Mouse (Mus musculus) liver, embryonic 11.5 days (tissue): Measurements from ENCODE around the gene Slc35g3. TPM values are rescaled to one million over a fixed set of nuclear protein-coding genes. Genes with fewer than 3 reads are reported as not detected.
A peak's percentile ranks its signal among the peaks of the same experiment; 100 is the strongest.

Source experiments
- ATAC-seq: fragments of 200-750 bp; cut with Nextera tagmentation; replicated peaks from 2 replicates; pipeline ENCODE4 v1.8.0; 2017; ENCODE audit warnings: moderate number of reproducible peaks, mild to moderate bottlenecking, moderate TSS enrichment, moderate library complexity; ENCODE audit not compliant: low FRiP score
- DNase-seq: peaks from one replicate; pipeline ENCODE4 v3.0.0-alpha.2; 2017; ENCODE audit warnings: low spot score
- H3K27ac ChIP-seq: fragments of 300-500 bp; sonication (generic); 2 replicates; pipeline ENCODE4 v1.5.1; 2014; ENCODE audit warnings: mild to moderate bottlenecking, low read depth, low read length, control low read depth
- H3K27me3 ChIP-seq: fragments of 300-500 bp; sonication (generic); replicated peaks from 2 replicates; pipeline ENCODE4 v1.6.1; 2014; ENCODE audit warnings: low read length, mixed read lengths; ENCODE audit not compliant: control insufficient read depth, insufficient read depth
- H3K36me3 ChIP-seq: fragments of 300-500 bp; sonication (generic); 2 replicates; pipeline ENCODE4 v1.6.1; 2014; ENCODE audit warnings: mild to moderate bottlenecking, low read length, moderate library complexity, mixed read lengths; ENCODE audit not compliant: control insufficient read depth, insufficient read depth
- H3K4me1 ChIP-seq: fragments of 300-500 bp; sonication (generic); replicated peaks from 2 replicates; pipeline ENCODE4 v1.6.1; 2014; ENCODE audit warnings: low read length, mixed read lengths; ENCODE audit not compliant: control insufficient read depth, insufficient read depth
- H3K4me2 ChIP-seq: fragments of 300-500 bp; sonication (generic); 2 replicates; pipeline ENCODE4 v1.6.1; 2014; ENCODE audit warnings: mild to moderate bottlenecking, control low read depth, moderate library complexity
- H3K4me3 ChIP-seq: fragments of 300-500 bp; sonication (generic); 2 replicates; pipeline ENCODE4 v1.5.1; 2014; ENCODE audit warnings: low read depth, low read length, control low read depth
- H3K9ac ChIP-seq: fragments of 300-500 bp; sonication (generic); 2 replicates; pipeline ENCODE4 v1.6.1; 2014; ENCODE audit warnings: low read depth, low read length, control low read depth
- H3K9me3 ChIP-seq: fragments of 300-500 bp; sonication (generic); 2 replicates; pipeline ENCODE4 v1.6.1; 2016; ENCODE audit warnings: low read length, inconsistent platforms, mixed read lengths; ENCODE audit not compliant: control insufficient read depth
- WGBS: fragments of 180-500 bp; shearing (Covaris S2); extraction: QIAGEN DNeasy Blood & Tissue Kit; methylation state at CpG from one replicate; pipeline ENCODE4 v1.1.7; 2014; 5-methylcytosine and 5-hydroxymethylcytosine counted together
- polyA plus RNA-seq: library from polyadenylated mRNA; unstranded; fragments of >200 nt; fragmentation: Nextera tagmentation; extraction: Ambion mirVana; gene quantifications from 2 replicates; pipeline ENCODE4 v1.2.1, GENCODE M21; 2014

Slc35g3 gene
- polyA plus RNA-seq, 1 experiment from 2014 or later = not detected

- H3K4me3 ChIP-seq = peak overlapping the region; percentile 17; the same call in 1 of the 2 replicates
- H3K9me3 ChIP-seq = no peaks in the 10 kb centered on the region
- no peaks in the 10 kb centered on the region for H3K36me3 ChIP-seq
- H3K4me1 ChIP-seq = peaks cover 20% of the 10 kb centered on the region
- 17% methylated on average over 15 of the region's 15 CpGs for WGBS
- peak overlapping the region; percentile 55; the same call in 1 of the 2 replicates for H3K9ac ChIP-seq
- ATAC-seq = peak; percentile 90
- H3K27ac ChIP-seq = peak overlapping the region; percentile 66; the same call in 1 of the 2 replicates
- no peaks in the 10 kb centered on the region for H3K27me3 ChIP-seq
- peak overlapping the region; percentile 58 for H3K4me2 ChIP-seq
- peak; percentile 62 for DNase-seq
These were observed 43.1 kb downstream of the Slc35g3 start for GRCm38 (mm10) chr11:69718661-69719060.

GRCm38 (mm10) chr11:69716953-69717352 is 44.8 kb downstream of the Slc35g3 start:
- Histone ChIP-seq H3K4me3 (no peak overlapping the region), H3K4me1 (peaks cover 20% of the 10 kb centered on the region), H3K4me2 (no peak overlapping the region), H3K9me3 (no peaks in the 10 kb centered on the region), H3K27ac (no peak overlapping the region), H3K27me3 (no peaks in the 10 kb centered on the region), H3K36me3 (no peaks in the 10 kb centered on the region), H3K9ac (no peak overlapping the region)
- ATAC-seq (no peak; the same call in 1 of the 2 replicates), DNase-seq (no peak)
- 60% methylated on average over 4 of the region's 4 CpGs for WGBS

DNA sequence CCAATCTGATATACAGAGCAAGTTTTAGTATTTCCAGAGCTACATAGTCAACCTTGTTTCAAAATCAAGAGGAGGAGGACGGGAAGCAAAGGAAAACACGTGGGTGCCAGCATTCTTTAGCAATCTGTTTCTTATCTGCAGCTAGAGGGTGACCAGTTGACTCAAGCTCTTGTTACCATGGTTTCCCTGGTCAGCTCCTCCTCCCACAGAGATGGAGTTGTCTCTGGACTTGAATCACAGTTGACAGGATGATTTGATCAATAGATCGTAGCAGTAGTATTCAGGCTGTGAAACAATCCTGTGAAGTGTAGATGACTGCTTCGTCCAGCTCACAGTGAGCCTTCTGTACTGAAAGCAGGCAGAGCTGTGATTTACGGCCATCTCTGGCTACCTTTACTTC is 45.8 kb downstream of the Slc35g3 start:
- H3K36me3 ChIP-seq = no peaks in the 10 kb centered on the region
- no peak overlapping the region for H3K9ac ChIP-seq
- H3K4me1 ChIP-seq = peaks cover 20% of the 10 kb centered on the region
- WGBS = 23% methylated on average over 5 of the region's 5 CpGs
- H3K27ac ChIP-seq = peak overlapping the region; percentile 32; the same call in 1 of the 2 replicates
- ATAC-seq (no peak), DNase-seq (no peak)
- H3K4me2 ChIP-seq = peak overlapping the region; percentile 7; the same call in 1 of the 2 replicates
- no peaks in the 10 kb centered on the region for H3K27me3 ChIP-seq
- H3K4me3 ChIP-seq = no peak overlapping the region
- H3K9me3 ChIP-seq = no peaks in the 10 kb centered on the region

DNA sequence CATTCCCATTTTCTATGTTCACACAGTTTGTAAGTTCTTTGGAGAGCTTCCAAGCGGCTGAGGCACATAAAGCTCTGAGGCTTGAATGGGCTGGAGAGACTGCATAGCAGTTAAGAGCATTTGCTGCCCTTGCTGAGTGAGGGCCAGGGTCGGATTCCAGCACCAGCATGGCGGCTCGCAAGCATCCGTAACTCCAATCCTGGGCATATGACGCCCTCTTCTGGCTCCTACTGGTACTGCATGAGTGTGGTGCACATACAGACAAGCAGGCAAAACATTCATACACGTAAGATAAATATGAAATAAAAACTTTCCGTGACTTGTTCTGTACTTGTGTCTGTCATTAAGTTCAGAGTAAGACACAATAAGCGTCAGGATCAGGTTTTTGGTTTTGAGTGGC is 46.3 kb downstream of the Slc35g3 start:
- Histone ChIP-seq H3K4me3 (no peak overlapping the region), H3K4me1 (peaks cover 21% of the 10 kb centered on the region)

DNA sequence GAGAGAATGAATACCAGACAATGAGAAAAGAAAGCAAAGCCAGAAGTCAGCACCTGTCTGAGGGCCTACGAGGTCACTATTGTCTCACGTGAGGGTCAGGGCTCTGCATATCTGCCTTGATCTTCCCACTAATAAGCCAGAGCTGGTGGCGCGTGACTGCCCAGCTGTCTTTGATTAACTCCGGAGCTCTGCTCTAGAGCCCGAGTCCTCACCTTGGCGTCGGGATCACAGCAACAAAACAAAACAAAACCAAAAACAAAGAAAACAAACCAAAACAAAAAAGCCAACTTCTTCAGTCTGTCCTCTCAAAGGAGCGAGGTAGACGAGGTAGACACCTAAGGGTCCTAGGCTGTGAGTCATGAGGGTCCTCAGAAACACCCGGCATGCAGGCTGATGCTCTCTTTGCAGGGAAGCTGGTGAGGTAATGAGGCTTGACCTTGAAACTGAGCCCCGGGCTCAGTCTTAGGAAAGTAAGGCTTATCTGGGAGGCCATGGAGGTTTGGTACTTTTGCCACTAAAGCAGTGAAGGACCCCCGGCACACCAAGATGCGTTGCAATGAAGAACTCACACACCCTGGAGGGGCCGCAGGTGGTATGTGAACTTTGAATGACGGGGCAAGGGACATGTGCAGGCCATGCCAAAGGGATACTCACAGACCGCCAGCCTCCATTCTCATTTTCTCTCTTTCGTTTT is 47.0 kb downstream of the Slc35g3 start:
- Histone ChIP-seq H3K27me3 (no peaks in the 10 kb centered on the region), H3K4me2 (no peak overlapping the region), H3K9ac (0 out of 2 replicates have a peak overlapping the region, but pooled peaks have one; percentile 7), H3K27ac (no peak overlapping the region), H3K36me3 (no peaks in the 10 kb centered on the region), H3K9me3 (no peaks in the 10 kb centered on the region), H3K4me3 (no peak overlapping the region), H3K4me1 (peaks cover 27% of the 10 kb centered on the region)
- DNase-seq (no peak), ATAC-seq (no peak)
- 76% methylated on average over 18 of the region's 18 CpGs for WGBS

More for the DNA sequence above, 46.3 kb downstream of the Slc35g3 start:
- no peaks in the 10 kb centered on the region for H3K27me3 ChIP-seq
- WGBS = 47% methylated on average over 9 of the region's 9 CpGs
- no peaks in the 10 kb centered on the region for H3K36me3 ChIP-seq
- 0 out of 2 replicates have a peak overlapping the region, but pooled peaks have one; percentile 16 for H3K27ac ChIP-seq
- no peak overlapping the region for H3K9ac ChIP-seq
- no peak overlapping the region for H3K4me2 ChIP-seq
- no peak for DNase-seq
- H3K9me3 ChIP-seq = no peaks in the 10 kb centered on the region
- no peak for ATAC-seq

DNA sequence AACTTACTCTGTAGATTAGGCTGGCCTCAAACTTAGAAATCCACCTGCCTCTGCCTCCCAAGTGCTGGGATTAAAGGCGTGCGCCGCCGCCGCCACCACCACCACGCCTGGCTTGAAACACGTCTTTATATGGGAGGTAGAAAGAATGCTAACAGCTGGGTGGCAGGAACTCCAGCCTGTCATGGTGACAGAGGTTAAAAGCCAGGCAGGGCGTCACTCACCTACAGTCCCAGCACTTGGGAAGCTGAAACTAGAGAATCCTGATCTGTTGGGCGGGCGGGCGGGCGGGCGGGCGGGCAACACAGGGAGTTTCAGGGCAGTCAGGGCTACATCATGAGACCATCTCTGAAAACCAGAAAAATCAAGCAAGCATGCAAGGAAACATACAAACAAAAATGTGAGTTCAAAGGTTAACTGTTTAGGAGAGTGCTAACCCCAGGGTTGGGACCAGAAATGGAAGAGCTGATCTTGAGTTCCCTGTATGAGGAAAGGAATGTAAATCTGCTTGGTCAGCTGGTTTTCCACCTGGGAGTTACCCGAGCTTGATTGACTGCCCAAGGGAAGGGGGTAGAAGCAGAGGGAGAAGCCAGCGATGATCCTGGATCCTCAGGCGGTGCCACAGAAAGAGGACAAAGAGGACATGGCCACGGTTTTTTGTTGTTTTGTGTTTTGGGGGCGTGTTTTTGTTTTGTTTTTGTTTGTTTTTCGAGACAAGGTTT is 48.7 kb downstream of the Slc35g3 start:
- no peak overlapping the region for H3K4me2 ChIP-seq
- DNase-seq = no peak
- WGBS = 81% methylated on average over 20 of the region's 20 CpGs

GRCm38 (mm10) chr11:69711082-69711481 is 50.7 kb downstream of the Slc35g3 start:
- WGBS = 79% methylated on average over 2 of the region's 2 CpGs
- ATAC-seq (no peak), DNase-seq (no peak)
- no peak overlapping the region for H3K27ac ChIP-seq
- H3K4me3 ChIP-seq = no peak overlapping the region
- no peaks in the 10 kb centered on the region for H3K36me3 ChIP-seq
- no peaks in the 10 kb centered on the region for H3K9me3 ChIP-seq
- H3K4me2 ChIP-seq = no peak overlapping the region
- H3K27me3 ChIP-seq = no peaks in the 10 kb centered on the region
- H3K4me1 ChIP-seq = peaks cover 16% of the 10 kb centered on the region
- no peak overlapping the region for H3K9ac ChIP-seq

More for the DNA sequence above, 48.7 kb downstream of the Slc35g3 start:
- no peaks in the 10 kb centered on the region for H3K27me3 ChIP-seq
- H3K36me3 ChIP-seq = no peaks in the 10 kb centered on the region
- no peak overlapping the region for H3K27ac ChIP-seq
- H3K9me3 ChIP-seq = no peaks in the 10 kb centered on the region
- ATAC-seq = no peak
- no peak overlapping the region for H3K9ac ChIP-seq
- no peak overlapping the region for H3K4me3 ChIP-seq
- peaks cover 22% of the 10 kb centered on the region for H3K4me1 ChIP-seq

GRCm38 (mm10) chr11:69710470-69710869 is 51.3 kb downstream of the Slc35g3 start:
- H3K27ac ChIP-seq = no peak overlapping the region
- DNase-seq (no peak), ATAC-seq (no peak)

More at GRCm38 (mm10) chr11:69710470-69710869, 51.3 kb downstream of the Slc35g3 start:
- 78% methylated on average over 3 of the region's 3 CpGs for WGBS
- no peaks in the 10 kb centered on the region for H3K27me3 ChIP-seq
- H3K9ac ChIP-seq = no peak overlapping the region
- H3K4me3 ChIP-seq = no peak overlapping the region
- no peaks in the 10 kb centered on the region for H3K36me3 ChIP-seq
- H3K4me2 ChIP-seq = no peak overlapping the region
- H3K9me3 ChIP-seq = no peaks in the 10 kb centered on the region
- H3K4me1 ChIP-seq = peaks cover 14% of the 10 kb centered on the region
